In the genomic region with DNA sequence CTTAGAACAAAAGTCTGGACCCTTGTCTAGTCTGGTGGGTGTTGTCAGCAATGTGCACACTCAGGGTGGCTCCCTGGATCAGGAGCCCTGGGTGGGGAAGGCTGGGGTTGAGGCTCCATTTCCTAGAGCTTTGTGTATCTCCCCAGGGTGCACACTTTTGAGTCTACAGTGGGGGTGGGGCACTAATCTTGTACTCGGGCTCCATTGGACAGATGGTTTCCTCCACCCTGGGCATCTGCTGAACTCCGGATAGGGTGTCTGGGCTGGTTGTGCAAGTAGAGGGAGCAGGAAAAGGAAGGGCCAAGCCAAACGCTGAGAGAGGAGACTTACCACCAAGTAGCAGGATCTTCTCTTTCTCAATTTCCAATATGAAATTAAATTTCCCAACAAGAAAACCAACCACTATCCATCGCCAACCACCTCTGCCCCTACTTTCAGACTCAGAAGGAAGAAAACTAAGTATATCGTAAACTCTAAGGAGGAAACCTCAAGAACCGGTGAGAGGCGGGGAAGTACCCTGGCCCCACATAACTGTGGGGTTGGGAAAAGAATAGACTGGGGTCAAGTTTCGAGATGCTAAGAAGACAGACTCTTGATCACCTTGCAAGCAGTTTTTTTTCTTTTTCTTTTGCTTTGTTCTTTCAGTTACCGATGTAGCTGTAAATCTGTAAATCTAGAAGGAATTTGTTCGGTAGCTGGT, we compare ENCODE assay signal across 8 mouse cellular contexts. TPM values are rescaled to one million over a fixed set of nuclear protein-coding genes. Genes with fewer than 3 reads are reported as not detected.
DNase-seq lines count a peak whose midpoint lies in the region; ATAC-seq and TF ChIP-seq lines count a peak whose summit lies in the region.

No protein-coding gene starts in this region.

- no peak overlapping the region for H3K27ac ChIP-seq in midbrain, postnatal 0 days (ENCODE audit: low read depth, low read length)
- no peak overlapping the region for H3K27ac ChIP-seq in midbrain, embryonic 10.5 days (replicated peaks)
- H3K27ac ChIP-seq in neural tube, embryonic 15.5 days (replicated peaks): no peak overlapping the region

- peaks cover 25% of the 10 kb centered on the region for H3K36me3 ChIP-seq in midbrain, postnatal 0 days (ENCODE audit: insufficient read depth, low read length)
- H3K36me3 ChIP-seq in midbrain, embryonic 10.5 days: peaks cover 45% of the 10 kb centered on the region
- peaks cover 34% of the 10 kb centered on the region for H3K36me3 ChIP-seq in neural tube, embryonic 15.5 days

- no peaks in the 10 kb centered on the region for H3K9me3 ChIP-seq in midbrain, postnatal 0 days (ENCODE audit: low read length)
- H3K9me3 ChIP-seq in midbrain, embryonic 10.5 days (replicated peaks): no peaks in the 10 kb centered on the region
- H3K9me3 ChIP-seq in neural tube, embryonic 15.5 days (replicated peaks): no peaks in the 10 kb centered on the region

- no peak for TF ChIP-seq CTCF in midbrain, postnatal 0 days (IDR thresholded peaks at IDR 0.05)

- WGBS in midbrain, postnatal 0 days: 84% methylated on average over 10 of the region's 10 CpGs
- 89% methylated on average over 10 of the region's 10 CpGs for WGBS in midbrain, embryonic 10.5 days
- 59% methylated on average over 10 of the region's 10 CpGs for WGBS in large intestine, adult 2 months
- WGBS in neural tube, embryonic 15.5 days: 76% methylated on average over 10 of the region's 10 CpGs

- ATAC-seq in midbrain, postnatal 0 days (ENCODE audit: low FRiP score): no peak
- ATAC-seq in neural tube, embryonic 15.5 days (ENCODE audit: low FRiP score): peak; percentile 16; the same call in 1 of the 2 replicates

- H3K4me1 ChIP-seq in midbrain, postnatal 0 days (ENCODE audit: insufficient read depth, low read length): no peaks in the 10 kb centered on the region
- H3K4me1 ChIP-seq in midbrain, embryonic 10.5 days: no peaks in the 10 kb centered on the region
- 0 out of 2 replicates have a peak, but pooled peaks cover 11% of the 10 kb centered on the region for H3K4me1 ChIP-seq in neural tube, embryonic 15.5 days

- intact Hi-C loops in left cerebral cortex, postnatal 36 days (cut with DNase I): no loop called here

- no peak overlapping the region for H3K4me2 ChIP-seq in midbrain, postnatal 0 days (ENCODE audit: low read depth, low read length, poor library complexity, severe bottlenecking)
- H3K4me2 ChIP-seq in neural tube, embryonic 15.5 days: no peak overlapping the region

- DNase-seq in cerebellum, adult 9-11 months: peak; percentile 26
- no peak for DNase-seq in cerebellum, postnatal 36 days
- peak; percentile 15 for DNase-seq in midbrain, postnatal 0 days (ENCODE audit: low spot score)
- DNase-seq in midbrain, embryonic 10.5 days (ENCODE audit: low spot score): no peak
- peak; percentile 53 for DNase-seq in large intestine, adult 2 months (ENCODE audit: low read depth, low spot score)
- no peak for DNase-seq in left cerebral cortex, postnatal 36 days (ENCODE audit: low spot score in 2 of 2)
- DNase-seq in kidney, adult 8-10 months: no peak

- H3K9ac ChIP-seq in midbrain, postnatal 0 days (replicated peaks; ENCODE audit: low read length, poor library complexity, severe bottlenecking): no peak overlapping the region
- no peak overlapping the region for H3K9ac ChIP-seq in neural tube, embryonic 15.5 days (replicated peaks)

- no peak overlapping the region for H3K4me3 ChIP-seq in midbrain, postnatal 0 days (ENCODE audit: low read depth, low read length)
- no peak overlapping the region for H3K4me3 ChIP-seq in midbrain, embryonic 10.5 days
- no peak overlapping the region for H3K4me3 ChIP-seq in neural tube, embryonic 15.5 days (replicated peaks)

- H3K27me3 ChIP-seq in midbrain, postnatal 0 days (ENCODE audit: insufficient read depth, low read length): no peaks in the 10 kb centered on the region
- H3K27me3 ChIP-seq in midbrain, embryonic 10.5 days (ENCODE audit: low read depth, poor library complexity, severe bottlenecking): no peaks in the 10 kb centered on the region
- no peaks in the 10 kb centered on the region for H3K27me3 ChIP-seq in neural tube, embryonic 15.5 days (replicated peaks)

RNA-seq across cellular contexts. Expression of a gene that starts 19.9 kb away (rescaled TPM):
- 94.6 and 110 TPM in 2 replicates for total RNA-seq in midbrain, postnatal 0 days (2014; rRNA removed)
- 74.5 and 74.6 TPM in 2 replicates for polyA plus RNA-seq in midbrain, postnatal 0 days (2015; fragmentation: Nextera tagmentation; extraction: Ambion mirVana)
- polyA plus RNA-seq in midbrain, embryonic 10.5 days (2016; fragmentation: Nextera tagmentation; extraction: Ambion mirVana): 25.4 and 29.1 TPM in 2 replicates
- 14.9 and 16.3 TPM in 2 replicates for polyA plus RNA-seq in large intestine, adult 2 months (2012; rRNA removed)
- polyA plus RNA-seq in neural tube, embryonic 15.5 days (2015; fragmentation: Nextera tagmentation; extraction: Ambion mirVana): 78.6 and 84.4 TPM in 2 replicates
- total RNA-seq in left cerebral cortex, postnatal 36 days (2021): 10 to 100 TPM; 76.9 to 79.8 TPM

Comparison
In these comparisons a context has a peak if more than half of its experiments do, and no peak if none do; other contexts are left out.
1. DNase-seq: peak in cerebellum, adult 9-11 months (single experiment), midbrain, postnatal 0 days (single experiment) and large intestine, adult 2 months (single experiment); none in cerebellum, postnatal 36 days (0 of 2), midbrain, embryonic 10.5 days (single experiment), left cerebral cortex, postnatal 36 days (0 of 2) and kidney, adult 8-10 months (0 of 2).